Mouse (Mus musculus) midbrain, embryonic 12.5 days (tissue): Measurements from ENCODE around the gene Hbb-bt. TPM values are rescaled to one million over a fixed set of nuclear protein-coding genes. Genes with fewer than 3 reads are reported as not detected.
"Not testable (repeated sequence)": the region's sequence is repeated elsewhere in the genome, so short reads cannot be mapped to it uniquely, and the experiment has no call there.

Experiments
- ATAC-seq: fragments of 200-750 bp; cut with Nextera tagmentation; 2 replicates; pipeline ENCODE4 v1.8.0; 2017; ENCODE audit warnings: low read depth, moderate TSS enrichment, moderate library complexity; ENCODE audit not compliant: low FRiP score
- H3K27ac ChIP-seq: fragments of 300-500 bp; sonication (generic); replicated peaks from 2 replicates; pipeline ENCODE4 v1.5.1; 2016; ENCODE audit warnings: mild to moderate bottlenecking
- H3K27me3 ChIP-seq: fragments of 300-500 bp; sonication (generic); 2 replicates; pipeline ENCODE4 v1.6.1; 2016; ENCODE audit warnings: mild to moderate bottlenecking
- H3K36me3 ChIP-seq: fragments of 300-500 bp; sonication (generic); 2 replicates; pipeline ENCODE4 v1.6.1; 2016
- H3K4me1 ChIP-seq: fragments of 300-500 bp; sonication (generic); 2 replicates; pipeline ENCODE4 v1.6.1; 2016
- H3K4me2 ChIP-seq: fragments of 300-500 bp; sonication (generic); replicated peaks from 2 replicates; pipeline ENCODE4 v1.6.1; 2016; ENCODE audit warnings: mild to moderate bottlenecking, moderate library complexity
- H3K4me3 ChIP-seq: fragments of 300-500 bp; sonication (generic); 2 replicates; pipeline ENCODE4 v1.5.1; 2016; ENCODE audit warnings: mild to moderate bottlenecking
- H3K9ac ChIP-seq: fragments of 300-500 bp; sonication (generic); replicated peaks from 2 replicates; pipeline ENCODE4 v1.6.1; 2016; ENCODE audit warnings: mild to moderate bottlenecking, moderate library complexity
- H3K9me3 ChIP-seq: fragments of 300-500 bp; sonication (generic); 2 replicates; pipeline ENCODE4 v1.6.1; 2016; ENCODE audit warnings: mild to moderate bottlenecking
- WGBS: fragments of 180-500 bp; shearing (Covaris S2); methylation state at CpG from one replicate; pipeline ENCODE4 v1.1.7; 2016; 5-methylcytosine and 5-hydroxymethylcytosine counted together
- polyA plus RNA-seq: library from polyadenylated mRNA; unstranded; fragments of >200 nt; fragmentation: Nextera tagmentation; extraction: Ambion mirVana; gene quantifications from 2 replicates; pipeline ENCODE4 v1.2.1, GENCODE M21; 2016

Gene Hbb-bt
- polyA plus RNA-seq, 1 experiment from 2014 or later, result 928 TPM

DNA sequence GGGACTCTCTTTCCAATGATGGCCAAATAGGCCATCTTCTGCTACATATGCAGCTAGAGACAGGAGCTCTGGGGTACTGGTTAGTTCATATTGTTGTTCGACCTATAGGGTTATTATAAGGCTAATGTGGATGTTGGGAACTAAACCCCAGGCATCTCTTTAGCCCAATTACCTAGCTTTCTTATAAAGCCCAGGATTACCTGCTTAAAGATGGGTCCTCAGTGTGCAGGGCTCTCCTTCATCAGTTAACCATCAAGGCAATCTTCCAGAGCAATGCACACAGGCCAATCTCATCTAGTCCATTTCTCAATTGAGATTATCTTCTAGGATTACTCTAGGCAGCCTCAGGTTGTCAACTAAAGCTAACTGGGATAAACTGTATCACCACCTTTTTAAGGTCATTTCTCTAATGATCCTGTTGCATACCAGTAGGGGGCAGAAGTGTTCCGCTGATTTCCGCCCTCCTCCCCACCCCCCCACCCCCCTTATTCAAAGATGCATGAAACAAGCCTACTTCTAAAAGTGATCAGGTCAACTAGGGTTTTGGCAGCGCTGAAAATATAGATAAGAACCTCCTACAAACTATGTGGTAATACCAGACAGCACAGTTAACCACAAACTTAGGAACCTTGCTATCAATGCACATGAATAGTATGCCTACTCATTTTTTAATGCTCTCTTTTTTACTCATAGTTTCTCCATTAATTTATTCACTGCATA lies 21.0 kb downstream of the Hbb-bt start:
- H3K9ac ChIP-seq, result no peak overlapping the region
- H3K4me3 ChIP-seq, result no peak overlapping the region
- no peak overlapping the region for H3K27ac ChIP-seq
- H3K4me1 ChIP-seq, result no peaks in the 10 kb centered on the region
- 27% methylated on average over 4 of the region's 4 CpGs for WGBS
- H3K9me3 ChIP-seq, result no peaks in the 10 kb centered on the region
- ATAC-seq, result no peak
- no peaks in the 10 kb centered on the region for H3K36me3 ChIP-seq
- H3K27me3 ChIP-seq, result no peaks in the 10 kb centered on the region
- no peak overlapping the region for H3K4me2 ChIP-seq

- 91% methylated on average over 3 of the region's 3 CpGs for WGBS
- no peaks in the 10 kb centered on the region for H3K27me3 ChIP-seq
- H3K4me2 ChIP-seq, result no peak within 1 kb of the TSS
- no peak within 1 kb of the TSS for H3K4me3 ChIP-seq
- no peaks in the 10 kb centered on the region for H3K4me1 ChIP-seq
- no peak within 1 kb of the TSS for H3K9ac ChIP-seq
- H3K9me3 ChIP-seq, result no peaks in the 10 kb centered on the region
- no peaks in the 10 kb centered on the region for H3K36me3 ChIP-seq
- H3K27ac ChIP-seq, result no peak within 1 kb of the TSS
- ATAC-seq, result no peak
Measured at GRCm38 (mm10) chr7:103791721-103792120, 22.1 kb downstream of the Hbb-bt start, which contains the start of gene Olfr67. TSS of gene Olfr67 (minus strand) at chr7:103791821.

DNA sequence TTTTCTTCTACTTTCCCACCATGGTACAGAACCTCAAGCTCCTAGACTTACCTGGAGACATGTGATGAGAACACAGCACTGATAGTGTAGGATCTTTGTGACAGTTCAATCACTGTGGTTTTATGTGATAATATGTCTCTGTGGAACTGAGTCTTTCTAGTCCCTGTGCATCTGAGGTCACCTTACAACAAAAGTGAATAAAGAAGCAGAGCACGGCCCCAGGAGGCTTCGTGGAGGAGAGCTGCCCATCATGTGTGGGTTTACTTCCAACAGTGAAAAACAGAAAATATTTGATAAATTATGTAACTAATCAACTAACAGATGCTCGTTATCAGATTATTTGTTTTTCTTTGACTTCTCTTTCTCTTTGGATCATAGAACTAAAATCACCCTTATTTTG lies 34.2 kb downstream of the Hbb-bt start, which contains the start of gene Olfr68:
Gene Olfr68 (minus strand): TSS at position 101 of the 400 bp plus-strand sequence.
- Histone ChIP-seq H3K27me3 (no peaks in the 10 kb centered on the region), H3K27ac (no peak within 1 kb of the TSS), H3K4me3 (no peak within 1 kb of the TSS), H3K9me3 (no peaks in the 10 kb centered on the region), H3K4me2 (no peak within 1 kb of the TSS), H3K4me1 (no peaks in the 10 kb centered on the region), H3K36me3 (no peaks in the 10 kb centered on the region), H3K9ac (no peak within 1 kb of the TSS)
- WGBS, result 86% methylated on average over 3 of the region's 3 CpGs
- no peak for ATAC-seq

DNA sequence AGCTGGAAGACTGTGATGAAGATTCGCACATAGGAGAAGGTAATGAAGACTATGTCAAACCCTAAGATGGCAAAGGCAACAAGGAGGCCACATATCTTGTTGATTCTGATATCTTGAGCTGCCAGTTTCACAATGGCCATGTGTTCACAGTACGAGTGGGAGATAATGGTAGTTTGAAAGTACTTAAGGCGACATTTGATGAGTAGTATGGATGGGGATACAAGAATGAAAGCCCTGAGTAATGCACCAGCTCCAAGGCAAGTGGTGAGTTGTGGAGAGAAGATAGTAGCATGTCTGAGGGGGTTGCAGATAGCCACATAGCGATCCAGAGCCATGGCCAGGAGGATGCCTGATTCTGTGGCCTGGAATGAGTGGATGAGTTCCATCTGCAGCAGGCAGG lies 36.1 kb downstream of the Hbb-bt start:
- 88% methylated on average over 4 of the region's 4 CpGs for WGBS
- not testable (repeated sequence) for H3K9ac ChIP-seq, H3K27ac ChIP-seq, H3K27me3 ChIP-seq, H3K36me3 ChIP-seq, H3K4me2 ChIP-seq, H3K9me3 ChIP-seq, ATAC-seq, H3K4me3 ChIP-seq, H3K4me1 ChIP-seq

- H3K4me1 ChIP-seq, result no peaks in the 10 kb centered on the region
- no peak within 1 kb of the TSS for H3K4me3 ChIP-seq
- H3K9me3 ChIP-seq, result no peaks in the 10 kb centered on the region
- H3K4me2 ChIP-seq, result no peak within 1 kb of the TSS
- no peaks in the 10 kb centered on the region for H3K36me3 ChIP-seq
- no peak for ATAC-seq
- H3K9ac ChIP-seq, result no peak within 1 kb of the TSS
- 78% methylated on average over 2 of the region's 2 CpGs for WGBS
- no peaks in the 10 kb centered on the region for H3K27me3 ChIP-seq
- no peak within 1 kb of the TSS for H3K27ac ChIP-seq
Measured at GRCm38 (mm10) chr7:103771494-103771893, 42.3 kb downstream of the Hbb-bt start, which contains the start of gene Olfr69. TSS of gene Olfr69 (minus strand) at chr7:103771594.

DNA sequence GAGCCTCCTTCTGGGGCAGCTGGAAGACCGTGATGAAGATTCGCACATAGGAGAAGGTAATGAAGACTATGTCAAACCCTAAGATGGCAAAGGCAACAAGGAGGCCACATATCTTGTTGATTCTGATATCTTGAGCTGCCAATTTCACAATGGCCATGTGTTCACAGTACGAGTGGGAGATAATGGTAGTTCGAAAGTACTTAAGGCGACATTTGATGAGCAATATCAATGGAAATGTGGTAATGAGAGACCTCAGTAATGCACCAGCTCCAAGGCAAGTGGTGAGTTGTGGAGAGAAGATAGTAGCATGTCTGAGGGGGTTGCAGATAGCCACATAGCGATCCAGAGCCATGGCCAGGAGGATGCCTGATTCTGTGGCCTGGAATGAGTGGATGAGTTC lies 46.1 kb downstream of the Hbb-bt start:
- not testable (repeated sequence) for H3K9ac ChIP-seq, ATAC-seq, H3K36me3 ChIP-seq, H3K27ac ChIP-seq, H3K4me2 ChIP-seq, H3K27me3 ChIP-seq, H3K9me3 ChIP-seq, H3K4me3 ChIP-seq, H3K4me1 ChIP-seq
- 95% methylated on average over 5 of the region's 6 CpGs for WGBS

Other genes starting within 250 kb of the Hbb-bt start
- gene Olfr616, start 244.9 kb downstream of the Hbb-bt start, polyA plus RNA-seq, result not detected in 2 replicates
- not detected in 2 replicates for gene Olfr617, start 240.9 kb downstream of the Hbb-bt start, polyA plus RNA-seq
- gene Olfr618, start 223.9 kb downstream of the Hbb-bt start, polyA plus RNA-seq, result not detected in 2 replicates
- not detected in 2 replicates for gene Olfr619, start 213.4 kb downstream of the Hbb-bt start, polyA plus RNA-seq
- not detected in 2 replicates for gene Olfr620, start 201.5 kb downstream of the Hbb-bt start, polyA plus RNA-seq
- gene Olfr622, start 171.3 kb downstream of the Hbb-bt start, polyA plus RNA-seq, result not detected in 2 replicates
- gene Olfr623, start 150.3 kb downstream of the Hbb-bt start, polyA plus RNA-seq, result not detected in 2 replicates
- gene Olfr624, start 142.8 kb downstream of the Hbb-bt start, polyA plus RNA-seq, result not detected in 2 replicates
- gene Olfr625-ps1, start 131.3 kb downstream of the Hbb-bt start, polyA plus RNA-seq, result not detected in 2 replicates
- gene Olfr243, start 99.3 kb downstream of the Hbb-bt start, polyA plus RNA-seq, result not detected in 2 replicates
- gene Olfr628, start 83.6 kb downstream of the Hbb-bt start, polyA plus RNA-seq, result not detected in 2 replicates
- gene Olfr629, start 69.1 kb downstream of the Hbb-bt start, polyA plus RNA-seq, result not detected in 2 replicates
- gene Olfr630, start 56.7 kb downstream of the Hbb-bt start, polyA plus RNA-seq, result not detected in 2 replicates
- gene Olfr69, start 42.4 kb downstream of the Hbb-bt start, polyA plus RNA-seq, result not detected in 2 replicates
- not detected in 2 replicates for gene Olfr68, start 34.3 kb downstream of the Hbb-bt start, polyA plus RNA-seq
- not detected in 2 replicates for gene Olfr67, start 22.2 kb downstream of the Hbb-bt start, polyA plus RNA-seq
- 643 and 809 TPM in 2 replicates for gene Hbb-bs, start 14.1 kb upstream of the Hbb-bt start, polyA plus RNA-seq
- gene Hbb-bh2, start 26.5 kb upstream of the Hbb-bt start, polyA plus RNA-seq, result not detected in 2 replicates
- 623 and 675 TPM in 2 replicates for gene Hbb-bh1, start 29.2 kb upstream of the Hbb-bt start, polyA plus RNA-seq
- gene Hbb-y, start 39.2 kb upstream of the Hbb-bt start, polyA plus RNA-seq, result 8,301 and 9,167 TPM in 2 replicates
- not detected in 2 replicates for gene Olfr66, start 72.3 kb upstream of the Hbb-bt start, polyA plus RNA-seq
- gene Olfr64, start 80.5 kb upstream of the Hbb-bt start, polyA plus RNA-seq, result not detected in 2 replicates
- gene Olfr65, start 89.5 kb upstream of the Hbb-bt start, polyA plus RNA-seq, result not detected in 2 replicates
- not detected in 2 replicates for gene Olfr631, start 114.8 kb upstream of the Hbb-bt start, polyA plus RNA-seq
- not detected in 2 replicates for gene Olfr632, start 120.4 kb upstream of the Hbb-bt start, polyA plus RNA-seq
- not detected in 2 replicates for gene Olfr633, start 130.4 kb upstream of the Hbb-bt start, polyA plus RNA-seq
- gene Olfr635, start 157.2 kb upstream of the Hbb-bt start, polyA plus RNA-seq, result not detected in 2 replicates
- not detected in 2 replicates for gene Olfr638, start 184.8 kb upstream of the Hbb-bt start, polyA plus RNA-seq
- gene Olfr639, start 203.3 kb upstream of the Hbb-bt start, polyA plus RNA-seq, result 0.04 TPM in 1 of 2 replicates, not detected in the other
- not detected in 2 replicates for gene Olfr640, start 211.6 kb upstream of the Hbb-bt start, polyA plus RNA-seq
- gene Olfr641, start 221.4 kb upstream of the Hbb-bt start, polyA plus RNA-seq, result not detected in 2 replicates
- not detected in 2 replicates for gene Olfr642, start 238.7 kb upstream of the Hbb-bt start, polyA plus RNA-seq
- gene 4930516K23Rik, start 247.4 kb upstream of the Hbb-bt start, polyA plus RNA-seq, result not detected in 2 replicates